Mouse (Mus musculus) NIH3T3 (cell line): ENCODE measurements around the gene Epn2.

Experiments
- DNase-seq: peaks from one replicate; pipeline ENCODE4 v3.0.0-alpha.2; 2012; ENCODE audit warnings: low read depth

Gene Epn2

GRCm38 (mm10) chr11:61489085-61489484 lies 90.4 kb downstream of the Epn2 start:
- no peak for DNase-seq

- no peak for DNase-seq
Measured at GRCm38 (mm10) chr11:61487936-61488335, 91.6 kb downstream of the Epn2 start.

- DNase-seq: peak; percentile 76
Measured at GRCm38 (mm10) chr11:61487401-61487800, 92.1 kb downstream of the Epn2 start.

GRCm38 (mm10) chr11:61486458-61487219 lies 92.8 kb downstream of the Epn2 start:
- no peak for DNase-seq

GRCm38 (mm10) chr11:61485541-61486457 lies 93.7 kb downstream of the Epn2 start:
- DNase-seq: no peak

- peak; percentile 71 for DNase-seq
Measured at GRCm38 (mm10) chr11:61484613-61485540, 94.6 kb downstream of the Epn2 start, which contains the start of gene Mfap4. TSS of gene Mfap4 (plus strand) at chr11:61485431.

DNA sequence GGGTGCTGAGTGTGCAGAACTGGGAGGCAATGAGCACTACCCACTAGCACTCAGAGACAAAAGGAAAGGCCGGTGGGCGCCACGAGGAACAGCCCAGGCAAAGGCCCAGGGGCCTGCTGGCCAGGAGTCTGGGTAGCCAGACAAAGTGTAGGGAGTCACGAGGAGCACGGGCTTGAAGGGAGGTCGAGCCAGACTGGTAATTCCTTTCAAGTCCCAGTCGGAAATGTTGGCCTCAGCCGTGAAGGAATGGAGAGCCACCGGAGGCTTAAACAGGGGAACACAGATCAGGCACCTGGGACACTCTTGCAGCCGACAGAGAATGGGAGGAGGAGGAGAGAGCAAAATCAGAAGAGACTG lies 95.3 kb downstream of the Epn2 start:
- DNase-seq: no peak

- DNase-seq: peak; percentile 66
Measured at GRCm38 (mm10) chr11:61483226-61483845, 96.2 kb downstream of the Epn2 start.

- DNase-seq: no peak
Measured at GRCm38 (mm10) chr11:61481239-61482090, 98.0 kb downstream of the Epn2 start.

DNA sequence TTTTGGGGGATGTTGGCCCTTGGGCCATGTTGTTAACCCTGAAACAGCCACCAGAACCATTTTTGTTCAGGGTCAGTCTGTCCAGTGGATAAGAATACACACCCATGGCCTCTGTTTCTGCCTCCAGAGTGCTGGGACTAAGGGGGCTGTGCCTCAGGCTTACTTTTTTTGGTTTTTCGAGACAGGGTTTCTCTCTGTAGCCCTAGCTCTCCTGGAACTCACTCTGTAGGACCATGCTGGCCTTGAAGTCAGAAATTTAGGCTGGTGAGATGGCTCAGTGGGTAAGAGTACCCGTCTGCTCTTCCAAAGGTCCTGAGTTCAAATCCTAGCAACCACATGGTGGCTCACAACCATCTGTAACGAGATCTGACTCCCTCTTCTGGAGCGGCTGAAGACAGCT lies 100.7 kb downstream of the Epn2 start:
- DNase-seq: no peak

DNA sequence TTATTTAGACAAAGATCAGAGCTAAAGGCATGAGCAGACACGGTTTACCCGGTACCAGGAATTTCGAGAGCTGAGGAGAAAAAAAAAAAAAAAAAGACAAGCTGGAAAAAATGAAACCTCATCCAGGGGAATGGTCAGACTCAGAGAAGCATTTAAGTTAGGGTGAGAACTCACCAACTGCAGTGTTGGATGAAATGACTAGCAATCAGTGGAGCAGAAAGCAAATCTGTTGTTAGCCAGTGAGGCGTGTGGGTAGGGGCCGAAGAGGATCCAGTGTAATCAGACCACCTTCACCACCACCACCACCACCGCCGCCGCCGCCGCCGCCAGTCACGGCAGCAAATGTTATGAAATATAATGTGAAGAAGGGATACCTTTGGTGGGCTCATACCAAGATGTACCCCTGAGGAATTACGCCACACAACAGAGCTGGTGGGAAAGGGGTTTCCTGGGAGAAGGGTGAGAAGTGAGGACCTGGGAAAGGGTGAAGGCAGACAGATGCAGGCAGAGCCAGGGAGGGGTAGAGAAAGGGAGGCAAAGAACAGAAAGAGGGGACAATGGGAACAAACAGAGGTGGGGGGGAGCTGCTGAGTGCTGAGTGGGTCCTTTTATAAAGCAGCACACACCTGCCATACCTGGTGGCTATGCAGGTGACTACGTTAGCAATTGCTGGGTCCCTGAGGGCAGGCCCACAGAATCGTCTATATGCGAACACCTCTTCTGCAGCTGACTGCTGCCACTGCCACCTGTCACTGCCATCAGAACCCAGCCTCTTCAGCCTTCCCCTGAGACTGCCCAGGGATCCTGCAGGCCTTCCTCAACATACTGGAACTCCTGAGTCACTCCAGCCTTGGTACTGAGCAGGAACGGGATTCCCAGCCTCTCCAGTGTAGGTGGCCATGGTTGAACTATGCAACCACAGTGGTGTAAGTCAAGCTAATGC lies 101.7 kb downstream of the Epn2 start:
- no peak for DNase-seq

DNA sequence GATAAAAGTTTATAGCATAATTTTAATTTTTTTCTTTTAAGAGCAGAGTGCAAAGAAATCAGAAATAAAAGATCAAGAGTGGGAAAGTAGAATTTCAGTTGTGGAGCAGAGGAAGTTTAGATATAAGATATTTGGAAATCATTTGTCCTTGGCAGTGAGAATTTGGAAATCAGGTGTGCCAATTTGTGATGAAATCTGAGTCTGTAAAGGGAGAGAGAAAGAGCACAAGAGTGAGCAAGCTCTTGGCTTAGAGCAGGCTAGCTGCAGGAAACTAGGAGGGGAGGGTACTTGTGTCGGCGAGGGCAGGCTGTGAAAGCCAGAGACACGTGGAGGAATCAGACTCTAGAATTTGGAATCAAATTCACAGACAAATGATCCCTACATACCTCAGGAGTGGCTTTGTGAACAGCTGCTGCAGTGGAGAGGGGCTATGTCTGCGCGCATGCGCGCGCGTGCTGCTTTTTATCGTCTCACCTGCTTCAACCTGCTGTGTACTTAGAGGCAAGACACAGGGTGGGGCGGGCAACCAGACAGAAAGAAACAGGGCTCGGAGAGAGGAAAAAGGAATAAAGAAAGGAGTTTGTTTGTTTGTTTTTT lies 102.6 kb downstream of the Epn2 start:
- no peak for DNase-seq

GRCm38 (mm10) chr11:61473630-61474029 lies 105.9 kb downstream of the Epn2 start:
- DNase-seq: no peak

DNA sequence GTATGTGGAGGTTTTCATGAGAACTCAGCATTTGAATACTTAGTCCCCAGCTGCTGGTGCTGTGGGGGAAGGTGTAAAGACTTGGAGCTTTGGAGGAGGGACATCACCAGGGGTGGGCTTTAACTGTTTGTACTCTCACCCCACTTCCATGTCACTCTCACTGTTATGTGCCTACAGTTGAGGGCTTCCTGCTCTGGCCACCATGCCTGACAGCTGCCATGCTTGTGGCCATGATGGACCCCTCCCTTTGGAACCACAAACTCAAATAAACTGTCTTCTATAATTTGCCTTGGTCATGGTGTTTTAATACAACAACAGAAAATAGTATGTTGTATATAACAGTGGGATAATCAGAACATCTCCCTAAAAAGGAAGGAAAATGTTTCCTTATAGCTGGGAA lies 108.6 kb downstream of the Epn2 start:
- DNase-seq: no peak

GRCm38 (mm10) chr11:61469317-61469917 lies 110.1 kb downstream of the Epn2 start:
- no peak for DNase-seq

- no peak for DNase-seq
Measured at GRCm38 (mm10) chr11:61468534-61468933, 111.0 kb downstream of the Epn2 start.
